Mouse (Mus musculus) heart, embryonic 11.5 days (tissue): ENCODE data around the gene Rpusd3. TPM values are rescaled to one million over a fixed set of nuclear protein-coding genes. Genes with fewer than 3 reads are reported as not detected.

Source experiments
- ATAC-seq: fragments of 200-750 bp; cut with Nextera tagmentation; replicated peaks from 2 replicates; pipeline ENCODE4 v1.8.0; 2017; ENCODE audit warnings: moderate library complexity; ENCODE audit not compliant: insufficient number of reproducible peaks, low FRiP score, low TSS enrichment
- H3K27ac ChIP-seq: fragments of 300-500 bp; sonication (generic); 2 replicates; pipeline ENCODE4 v1.5.1; 2014; ENCODE audit warnings: mild to moderate bottlenecking, low read depth, low read length
- H3K27me3 ChIP-seq: fragments of 300-500 bp; sonication (generic); 2 replicates; pipeline ENCODE4 v1.6.1; 2014; ENCODE audit warnings: mild to moderate bottlenecking, low read length, mixed read lengths; ENCODE audit not compliant: control insufficient read depth, insufficient read depth
- H3K36me3 ChIP-seq: fragments of 300-500 bp; sonication (generic); 2 replicates; pipeline ENCODE4 v1.6.1; 2014; ENCODE audit warnings: mild to moderate bottlenecking, low read length, moderate library complexity, mixed read lengths; ENCODE audit not compliant: control insufficient read depth, insufficient read depth
- H3K4me1 ChIP-seq: fragments of 300-500 bp; sonication (generic); 2 replicates; pipeline ENCODE4 v1.6.1; 2014; ENCODE audit warnings: low read length; ENCODE audit not compliant: control insufficient read depth, insufficient read depth
- H3K4me2 ChIP-seq: fragments of 300-500 bp; sonication (generic); 2 replicates; pipeline ENCODE4 v1.6.1; 2014; ENCODE audit warnings: mild to moderate bottlenecking, moderate library complexity
- H3K4me3 ChIP-seq: fragments of 300-500 bp; sonication (generic); 2 replicates; pipeline ENCODE4 v1.5.1; 2014; ENCODE audit warnings: low read depth, low read length
- H3K9ac ChIP-seq: fragments of 300-500 bp; sonication (generic); 2 replicates; pipeline ENCODE4 v1.6.1; 2014; ENCODE audit warnings: mild to moderate bottlenecking, low read depth, low read length, moderate library complexity
- H3K9me3 ChIP-seq: fragments of 300-500 bp; sonication (generic); replicated peaks from 2 replicates; pipeline ENCODE4 v1.6.1; 2016; ENCODE audit warnings: low read length; ENCODE audit not compliant: control insufficient read depth
- WGBS: fragments of 180-500 bp; shearing (Covaris S2); extraction: QIAGEN DNeasy Blood & Tissue Kit; methylation state at CpG from one replicate; pipeline ENCODE4 v1.1.7; 2014; ENCODE audit not compliant: insufficient replicate concordance; 5-methylcytosine and 5-hydroxymethylcytosine counted together
- polyA plus RNA-seq: library from polyadenylated mRNA; unstranded; fragments of >200 nt; fragmentation: Nextera tagmentation; extraction: Ambion mirVana; gene quantifications from 2 replicates; pipeline ENCODE4 v1.2.1, GENCODE M21; 2014

Rpusd3 gene
- polyA plus RNA-seq, 1 experiment from 2014 or later = 21.2 TPM

DNA sequence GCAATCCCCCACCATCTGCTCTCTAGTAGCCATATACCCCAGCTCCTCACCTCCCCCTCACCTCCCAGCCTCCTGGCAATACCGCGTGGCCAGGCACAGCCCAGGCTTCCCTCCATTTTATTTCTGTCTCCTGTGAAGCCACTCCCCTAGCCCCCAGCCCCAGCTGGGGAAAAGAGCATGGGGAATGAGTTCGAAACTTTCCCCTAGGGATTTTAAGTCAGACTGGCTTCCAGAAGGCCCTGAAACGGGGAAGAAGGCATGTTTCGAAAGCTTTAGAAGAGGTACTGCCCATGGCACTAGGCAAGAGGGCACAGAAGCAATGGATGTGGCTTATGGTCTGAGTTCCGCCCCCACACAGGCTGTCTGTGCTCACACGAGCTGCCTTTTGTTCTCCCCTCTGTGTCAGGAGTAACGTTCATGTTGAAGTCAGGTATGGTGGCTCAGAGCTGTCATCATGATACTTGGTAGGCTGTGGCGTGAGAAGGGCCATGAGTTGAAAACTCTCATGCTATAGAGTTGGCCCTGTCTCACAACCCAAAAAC, 16.6 kb upstream of the Rpusd3 start, which contains the start of gene Cidec:
Gene Cidec (minus strand): TSS at position 97 of the 542 bp plus-strand sequence.
- H3K9me3 ChIP-seq = no peaks in the 10 kb centered on the region
- no peak within 1 kb of the TSS for H3K9ac ChIP-seq
- H3K4me2 ChIP-seq = no peak within 1 kb of the TSS
- WGBS = 68% methylated on average over 9 of the region's 9 CpGs
- no peak within 1 kb of the TSS for H3K4me3 ChIP-seq
- no peak for ATAC-seq
- H3K27me3 ChIP-seq = no peaks in the 10 kb centered on the region
- H3K36me3 ChIP-seq = no peaks in the 10 kb centered on the region
- no peak within 1 kb of the TSS for H3K27ac ChIP-seq
- H3K4me1 ChIP-seq = no peaks in the 10 kb centered on the region

DNA sequence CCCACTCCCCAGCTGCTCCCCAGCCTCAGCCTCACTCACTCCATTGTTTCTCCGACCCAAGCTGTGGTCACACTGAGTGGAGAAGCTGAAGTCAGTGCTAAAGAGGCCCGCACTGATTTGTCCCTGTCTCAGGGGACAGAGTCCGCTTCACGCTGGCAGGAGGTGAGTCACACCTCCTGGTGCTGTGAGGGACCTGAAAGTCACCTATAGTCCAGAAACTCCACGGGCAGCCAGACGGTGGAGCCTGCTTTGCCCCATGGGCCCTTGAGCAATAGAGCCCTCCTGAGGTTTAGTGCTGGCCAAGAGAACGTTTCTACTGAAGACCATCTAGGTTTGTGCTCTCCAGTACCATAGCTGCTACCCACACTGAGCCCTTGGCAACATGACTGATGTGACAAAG, 15.6 kb upstream of the Rpusd3 start:
- Histone ChIP-seq H3K9ac (no peak overlapping the region), H3K4me1 (no peaks in the 10 kb centered on the region), H3K4me3 (no peak overlapping the region), H3K27ac (no peak overlapping the region), H3K4me2 (no peak overlapping the region), H3K27me3 (no peaks in the 10 kb centered on the region), H3K9me3 (no peaks in the 10 kb centered on the region), H3K36me3 (no peaks in the 10 kb centered on the region)
- ATAC-seq = no peak
- WGBS = 68% methylated on average over 7 of the region's 7 CpGs

DNA sequence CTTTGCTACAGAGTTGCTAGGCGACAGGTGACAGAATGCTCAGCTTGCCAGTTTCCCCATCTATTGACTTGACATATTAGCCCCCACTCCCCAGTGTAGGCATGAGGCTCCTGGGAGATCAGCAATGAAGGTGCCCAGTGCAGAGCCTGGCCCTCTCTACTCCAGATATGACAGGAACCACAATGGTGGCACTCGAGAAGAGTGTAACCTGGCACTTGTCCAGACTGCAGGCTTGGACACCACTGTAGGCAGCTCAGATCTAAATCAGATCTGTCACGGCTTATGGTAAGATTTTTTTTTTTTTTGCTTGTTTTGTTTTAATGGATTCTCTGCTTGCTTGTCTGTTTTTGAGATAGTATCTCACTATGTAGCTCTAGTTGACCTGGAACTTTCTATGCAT, 14.5 kb upstream of the Rpusd3 start:
- Histone ChIP-seq H3K4me2 (no peak overlapping the region), H3K27me3 (no peaks in the 10 kb centered on the region), H3K27ac (no peak overlapping the region), H3K4me3 (no peak overlapping the region), H3K9ac (no peak overlapping the region), H3K4me1 (no peaks in the 10 kb centered on the region), H3K9me3 (no peaks in the 10 kb centered on the region), H3K36me3 (no peaks in the 10 kb centered on the region)
- 73% methylated on average over 3 of the region's 3 CpGs for WGBS
- no peak for ATAC-seq

DNA sequence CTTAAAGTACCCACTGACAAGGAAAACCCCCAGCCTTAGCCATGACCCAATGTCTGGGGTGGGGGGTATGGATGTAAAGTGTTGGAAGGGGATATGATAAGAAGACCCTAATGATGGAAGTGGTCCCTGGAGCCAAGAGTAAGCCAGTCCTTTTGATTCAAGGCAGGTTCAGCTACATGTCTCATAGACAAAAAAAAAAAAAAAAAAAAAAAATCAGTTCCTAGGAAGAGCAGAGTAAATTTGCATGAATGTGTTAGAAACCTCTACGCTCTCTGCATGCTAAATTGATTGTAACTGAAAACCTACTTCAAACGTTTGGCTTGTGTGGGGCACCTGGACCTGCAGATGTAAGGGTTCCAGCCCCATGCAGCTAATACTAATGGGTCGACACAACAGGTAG, 12.7 kb upstream of the Rpusd3 start:
- H3K4me1 ChIP-seq = no peaks in the 10 kb centered on the region
- H3K9ac ChIP-seq = no peak overlapping the region
- H3K4me3 ChIP-seq = no peak overlapping the region
- H3K27ac ChIP-seq = no peak overlapping the region
- H3K36me3 ChIP-seq = no peaks in the 10 kb centered on the region
- ATAC-seq = no peak
- no peaks in the 10 kb centered on the region for H3K27me3 ChIP-seq
- H3K4me2 ChIP-seq = no peak overlapping the region
- 54% methylated on average over 3 of the region's 3 CpGs for WGBS
- H3K9me3 ChIP-seq = no peaks in the 10 kb centered on the region

DNA sequence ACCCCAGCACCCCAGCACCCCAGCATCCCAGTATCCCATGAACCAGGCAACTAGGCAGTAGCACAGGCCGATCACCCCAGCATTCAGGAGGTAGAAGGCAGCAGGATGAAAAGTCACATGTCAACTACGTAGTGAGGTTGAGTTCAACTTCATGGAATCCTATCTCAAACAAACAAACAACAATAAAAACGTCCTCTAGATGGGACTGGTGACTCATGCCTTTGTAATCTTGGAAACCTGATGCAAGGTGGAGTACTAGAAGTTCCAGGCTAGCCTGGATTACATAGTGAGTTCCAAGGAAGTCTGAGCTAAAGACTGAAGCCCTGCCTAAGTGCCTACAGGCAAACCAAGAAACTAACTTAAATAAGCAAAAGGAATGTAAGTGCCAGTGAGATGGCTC, 11.7 kb upstream of the Rpusd3 start:
- no peak overlapping the region for H3K4me3 ChIP-seq
- H3K4me2 ChIP-seq = no peak overlapping the region
- no peaks in the 10 kb centered on the region for H3K4me1 ChIP-seq
- H3K9ac ChIP-seq = no peak overlapping the region
- H3K9me3 ChIP-seq = no peaks in the 10 kb centered on the region
- 51% methylated on average over 3 of the region's 3 CpGs for WGBS
- ATAC-seq = no peak
- H3K36me3 ChIP-seq = no peaks in the 10 kb centered on the region
- no peak overlapping the region for H3K27ac ChIP-seq
- no peaks in the 10 kb centered on the region for H3K27me3 ChIP-seq

DNA sequence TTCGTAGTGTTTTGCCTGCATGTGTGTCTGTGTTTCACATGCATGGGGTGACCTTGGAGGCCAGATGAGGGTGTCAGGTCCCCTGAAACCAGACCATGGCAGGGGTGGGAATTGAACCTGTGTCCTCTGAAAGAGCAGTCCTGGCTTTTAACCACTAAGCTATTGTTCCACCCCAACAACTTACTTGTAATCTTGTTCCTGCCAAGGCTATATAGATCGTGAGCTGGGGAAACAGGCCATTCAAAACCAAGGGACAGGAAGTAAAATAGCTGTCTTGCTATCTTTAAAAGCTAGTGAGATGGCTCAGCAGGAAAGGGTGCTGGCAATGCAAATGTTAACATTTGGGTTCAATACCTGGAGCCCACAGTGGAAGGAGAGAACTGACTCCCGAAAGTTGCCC, 10.8 kb upstream of the Rpusd3 start:
- no peak overlapping the region for H3K27ac ChIP-seq
- 66% methylated on average over 3 of the region's 3 CpGs for WGBS
- H3K9me3 ChIP-seq = no peaks in the 10 kb centered on the region
- no peak overlapping the region for H3K4me3 ChIP-seq
- H3K27me3 ChIP-seq = no peaks in the 10 kb centered on the region
- H3K36me3 ChIP-seq = no peaks in the 10 kb centered on the region
- no peak for ATAC-seq
- H3K4me1 ChIP-seq = no peaks in the 10 kb centered on the region
- H3K4me2 ChIP-seq = no peak overlapping the region
- H3K9ac ChIP-seq = no peak overlapping the region

DNA sequence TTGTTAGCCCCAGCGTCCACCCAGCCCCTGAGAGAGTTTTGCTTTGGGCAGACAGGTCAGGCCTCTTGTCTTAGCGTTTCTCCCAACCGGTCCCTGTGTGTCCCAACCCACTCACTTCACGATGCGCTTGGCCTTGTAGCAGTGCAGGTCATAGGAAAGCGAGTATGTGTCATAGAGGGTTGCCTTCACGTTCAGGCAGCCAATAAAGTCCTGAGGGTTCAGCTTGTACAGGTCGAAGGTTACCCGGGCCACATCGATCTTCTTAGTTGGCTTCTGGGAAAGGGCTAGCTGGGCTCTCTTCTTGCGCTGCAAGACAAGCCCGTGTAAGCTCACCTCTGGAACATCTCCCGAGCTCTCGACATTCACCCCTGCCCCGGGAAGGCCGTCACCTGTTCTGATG, 8.9 kb upstream of the Rpusd3 start:
- Histone ChIP-seq H3K4me3 (no peak overlapping the region), H3K9me3 (no peaks in the 10 kb centered on the region), H3K4me2 (no peak overlapping the region), H3K9ac (no peak overlapping the region), H3K4me1 (no peaks in the 10 kb centered on the region), H3K27me3 (no peaks in the 10 kb centered on the region), H3K27ac (no peak overlapping the region), H3K36me3 (no peaks in the 10 kb centered on the region)
- no peak for ATAC-seq
- 90% methylated on average over 16 of the region's 16 CpGs for WGBS

DNA sequence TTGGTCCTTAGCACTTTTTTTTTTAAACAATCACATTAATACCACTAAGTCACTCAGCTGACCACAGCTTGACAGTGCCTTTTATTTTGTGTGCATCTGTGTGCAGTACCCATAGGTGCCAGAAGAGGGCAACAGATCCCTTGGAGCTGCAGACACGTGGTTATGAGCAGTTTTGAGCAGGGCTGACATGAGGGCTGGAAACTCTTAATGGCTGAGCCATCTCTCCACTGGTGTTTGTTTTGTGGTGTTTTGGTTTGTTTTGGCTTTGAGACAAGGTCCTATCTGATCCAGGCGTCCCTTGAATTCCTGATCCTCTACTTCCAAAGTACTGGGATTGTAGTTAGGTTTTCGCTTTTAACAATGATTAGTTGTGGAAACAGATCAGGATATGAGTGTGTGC, 8.3 kb upstream of the Rpusd3 start:
- Histone ChIP-seq H3K9ac (no peak overlapping the region), H3K27me3 (no peaks in the 10 kb centered on the region), H3K4me3 (no peak overlapping the region), H3K27ac (no peak overlapping the region), H3K4me1 (no peaks in the 10 kb centered on the region), H3K9me3 (no peaks in the 10 kb centered on the region), H3K4me2 (no peak overlapping the region), H3K36me3 (no peaks in the 10 kb centered on the region)
- no peak for ATAC-seq
- WGBS = 51% methylated on average over 3 of the region's 3 CpGs

DNA sequence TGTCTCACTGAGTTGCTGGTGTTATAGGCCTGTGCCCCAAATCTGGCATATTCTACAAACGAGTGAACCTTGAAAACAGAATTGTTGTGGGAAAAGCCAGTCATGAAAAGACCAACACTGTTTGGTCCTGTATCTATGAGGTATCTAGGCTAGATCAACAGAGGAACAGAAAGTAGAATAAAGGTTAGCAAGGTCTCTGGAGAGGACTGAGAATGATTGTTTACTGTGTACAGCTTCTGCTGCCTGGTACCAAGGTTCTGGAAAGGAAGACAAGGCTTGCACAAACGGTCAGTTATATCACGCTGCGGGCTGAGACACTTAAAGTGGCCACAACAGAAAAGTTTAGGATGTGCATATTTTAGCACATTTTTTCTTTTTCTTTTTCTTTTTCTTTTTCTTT, 7.6 kb upstream of the Rpusd3 start:
- ATAC-seq = no peak
- H3K27ac ChIP-seq = no peak overlapping the region
- H3K36me3 ChIP-seq = no peaks in the 10 kb centered on the region
- no peaks in the 10 kb centered on the region for H3K27me3 ChIP-seq
- no peak overlapping the region for H3K9ac ChIP-seq
- 93% methylated on average over 4 of the region's 4 CpGs for WGBS
- no peak overlapping the region for H3K4me3 ChIP-seq
- H3K4me2 ChIP-seq = no peak overlapping the region
- H3K9me3 ChIP-seq = no peaks in the 10 kb centered on the region
- H3K4me1 ChIP-seq = no peaks in the 10 kb centered on the region
